Mouse (Mus musculus) stomach, embryonic 15.5 days (tissue): ENCODE measurements around the gene Ubap1l. TPM values are rescaled to one million over a fixed set of nuclear protein-coding genes. Genes with fewer than 3 reads are reported as not detected.
A peak's percentile ranks its signal among the peaks of the same experiment; 100 is the strongest.

Source experiments
- ATAC-seq: fragments of 200-750 bp; cut with Nextera tagmentation; 2 replicates; pipeline ENCODE4 v1.8.0; 2017; ENCODE audit warnings: low read depth, moderate number of reproducible peaks, moderate TSS enrichment; ENCODE audit not compliant: insufficient read depth, low FRiP score
- H3K27ac ChIP-seq: fragments of 300-500 bp; sonication (generic); 2 replicates; pipeline ENCODE4 v1.5.1; 2015; ENCODE audit warnings: mild to moderate bottlenecking, inconsistent platforms
- H3K27me3 ChIP-seq: fragments of 300-500 bp; sonication (generic); replicated peaks from 2 replicates; pipeline ENCODE4 v1.6.1; 2015; ENCODE audit warnings: inconsistent platforms
- H3K36me3 ChIP-seq: fragments of 300-500 bp; sonication (generic); 2 replicates; pipeline ENCODE4 v1.6.1; 2015; ENCODE audit warnings: inconsistent platforms
- H3K4me1 ChIP-seq: fragments of 300-500 bp; sonication (generic); 2 replicates; pipeline ENCODE4 v1.6.1; 2015; ENCODE audit warnings: inconsistent platforms
- H3K4me2 ChIP-seq: fragments of 300-500 bp; sonication (generic); 2 replicates; pipeline ENCODE4 v1.6.1; 2015; ENCODE audit warnings: mild to moderate bottlenecking, inconsistent platforms
- H3K4me3 ChIP-seq: fragments of 300-500 bp; sonication (generic); replicated peaks from 2 replicates; pipeline ENCODE4 v1.5.1; 2015; ENCODE audit warnings: inconsistent platforms
- H3K9ac ChIP-seq: fragments of 300-500 bp; sonication (generic); 2 replicates; pipeline ENCODE4 v1.6.1; 2015; ENCODE audit warnings: inconsistent platforms
- H3K9me3 ChIP-seq: fragments of 300-500 bp; sonication (generic); 2 replicates; pipeline ENCODE4 v1.6.1; 2016; ENCODE audit warnings: inconsistent platforms
- WGBS: fragments of 180-500 bp; shearing (Covaris S2); methylation state at CpG from one replicate; pipeline ENCODE4 v1.1.7; 2015; 5-methylcytosine and 5-hydroxymethylcytosine counted together
- polyA plus RNA-seq: library from polyadenylated mRNA; unstranded; fragments of >200 nt; fragmentation: Nextera tagmentation; extraction: Ambion mirVana; gene quantifications from 2 replicates; pipeline ENCODE4 v1.2.1, GENCODE M21; 2015

Gene Ubap1l
- polyA plus RNA-seq, 1 experiment from 2014 or later = 0.31 TPM

GRCm38 (mm10) chr9:65394360-65394759 lies 33.5 kb downstream of the Ubap1l start:
- ATAC-seq = peak; percentile 20; the same call in 1 of the 2 replicates
- no peak overlapping the region for H3K27ac ChIP-seq
- WGBS = 58% methylated on average over 2 of the region's 2 CpGs
- peaks cover 34% of the 10 kb centered on the region for H3K27me3 ChIP-seq
- H3K9ac ChIP-seq = no peak overlapping the region
- H3K4me1 ChIP-seq = peaks cover 12% of the 10 kb centered on the region; the same call in 1 of the 2 replicates
- no peak overlapping the region for H3K4me2 ChIP-seq
- no peaks in the 10 kb centered on the region for H3K36me3 ChIP-seq
- no peaks in the 10 kb centered on the region for H3K9me3 ChIP-seq
- no peak overlapping the region for H3K4me3 ChIP-seq

GRCm38 (mm10) chr9:65398279-65398678 lies 37.4 kb downstream of the Ubap1l start, which contains the start of gene Rasl12:
Gene Rasl12 (plus strand): TSS chr9:65398506.
- Histone ChIP-seq H3K4me3 (peak within 1 kb of the TSS; percentile 50), H3K36me3 (no peaks in the 10 kb centered on the region), H3K9ac (peak within 1 kb of the TSS; percentile 26; the same call in 1 of the 2 replicates), H3K4me1 (0 out of 2 replicates have a peak, but pooled peaks cover 5% of the 10 kb centered on the region), H3K4me2 (peak within 1 kb of the TSS; percentile 90), H3K9me3 (no peaks in the 10 kb centered on the region), H3K27me3 (no peaks in the 10 kb centered on the region), H3K27ac (no peak within 1 kb of the TSS)
- ATAC-seq = peak; percentile 41; the same call in 1 of the 2 replicates
- WGBS = 0% methylated on average over 22 of the region's 24 CpGs

- 0 out of 2 replicates have a peak, but pooled peaks cover 10% of the 10 kb centered on the region for H3K4me1 ChIP-seq
- 84% methylated on average over 6 of the region's 6 CpGs for WGBS
- no peak overlapping the region for H3K9ac ChIP-seq
- H3K9me3 ChIP-seq = no peaks in the 10 kb centered on the region
- no peak overlapping the region for H3K4me2 ChIP-seq
- no peak overlapping the region for H3K4me3 ChIP-seq
- no peaks in the 10 kb centered on the region for H3K36me3 ChIP-seq
- no peak for ATAC-seq
- no peaks in the 10 kb centered on the region for H3K27me3 ChIP-seq
- H3K27ac ChIP-seq = no peak overlapping the region
These were observed 39.1 kb downstream of the Ubap1l start for GRCm38 (mm10) chr9:65399934-65400333.

- Histone ChIP-seq H3K36me3 (no peaks in the 10 kb centered on the region), H3K4me1 (0 out of 2 replicates have a peak, but pooled peaks cover 5% of the 10 kb centered on the region), H3K27ac (no peak overlapping the region), H3K4me2 (no peak overlapping the region), H3K9me3 (no peaks in the 10 kb centered on the region), H3K27me3 (no peaks in the 10 kb centered on the region), H3K9ac (no peak overlapping the region), H3K4me3 (no peak overlapping the region)
- no peak for ATAC-seq
- 62% methylated on average over 15 of the region's 15 CpGs for WGBS
These were observed 43.7 kb downstream of the Ubap1l start for GRCm38 (mm10) chr9:65404331-65405183.

- Histone ChIP-seq H3K4me3 (no peak overlapping the region), H3K27ac (no peak overlapping the region), H3K27me3 (no peaks in the 10 kb centered on the region), H3K36me3 (no peaks in the 10 kb centered on the region), H3K4me2 (no peak overlapping the region), H3K9ac (no peak overlapping the region), H3K9me3 (no peaks in the 10 kb centered on the region), H3K4me1 (0 out of 2 replicates have a peak, but pooled peaks cover 5% of the 10 kb centered on the region)
- 79% methylated on average over 2 of the region's 2 CpGs for WGBS
- no peak for ATAC-seq
These were observed 44.3 kb downstream of the Ubap1l start for GRCm38 (mm10) chr9:65405184-65405449.

GRCm38 (mm10) chr9:65407327-65407726 lies 46.5 kb downstream of the Ubap1l start:
- ATAC-seq = no peak
- H3K27ac ChIP-seq = no peak overlapping the region
- no peaks in the 10 kb centered on the region for H3K36me3 ChIP-seq
- 67% methylated on average over 5 of the region's 5 CpGs for WGBS
- H3K4me3 ChIP-seq = no peak overlapping the region
- no peaks in the 10 kb centered on the region for H3K27me3 ChIP-seq
- no peak overlapping the region for H3K4me2 ChIP-seq
- H3K9me3 ChIP-seq = no peaks in the 10 kb centered on the region
- no peak overlapping the region for H3K9ac ChIP-seq
- 0 out of 2 replicates have a peak, but pooled peaks cover 5% of the 10 kb centered on the region for H3K4me1 ChIP-seq

GRCm38 (mm10) chr9:65407861-65408260 lies 47.0 kb downstream of the Ubap1l start:
- Histone ChIP-seq H3K36me3 (no peaks in the 10 kb centered on the region), H3K4me2 (no peak overlapping the region), H3K27ac (no peak overlapping the region), H3K27me3 (no peaks in the 10 kb centered on the region), H3K4me1 (0 out of 2 replicates have a peak, but pooled peaks cover 5% of the 10 kb centered on the region), H3K4me3 (no peak overlapping the region), H3K9ac (no peak overlapping the region), H3K9me3 (no peaks in the 10 kb centered on the region)
- WGBS = 57% methylated on average over 3 of the region's 3 CpGs
- ATAC-seq = no peak

GRCm38 (mm10) chr9:65408871-65409295 lies 48.0 kb downstream of the Ubap1l start:
- H3K9me3 ChIP-seq = no peaks in the 10 kb centered on the region
- no peaks in the 10 kb centered on the region for H3K36me3 ChIP-seq
- no peak overlapping the region for H3K4me2 ChIP-seq
- 55% methylated on average over 5 of the region's 5 CpGs for WGBS
- H3K27me3 ChIP-seq = no peaks in the 10 kb centered on the region
- no peak overlapping the region for H3K4me3 ChIP-seq
- no peak overlapping the region for H3K27ac ChIP-seq
- no peak overlapping the region for H3K9ac ChIP-seq
- 0 out of 2 replicates have a peak, but pooled peaks cover 5% of the 10 kb centered on the region for H3K4me1 ChIP-seq
- ATAC-seq = no peak

- Histone ChIP-seq H3K4me1 (no peaks in the 10 kb centered on the region), H3K9me3 (no peaks in the 10 kb centered on the region), H3K36me3 (no peaks in the 10 kb centered on the region), H3K27me3 (no peaks in the 10 kb centered on the region), H3K9ac (no peak overlapping the region), H3K4me3 (no peak overlapping the region), H3K27ac (no peak overlapping the region), H3K4me2 (no peak overlapping the region)
- 87% methylated on average over 8 of the region's 8 CpGs for WGBS
- ATAC-seq = no peak
These were observed 49.5 kb downstream of the Ubap1l start for GRCm38 (mm10) chr9:65410378-65410777.

GRCm38 (mm10) chr9:65411326-65411725 lies 50.5 kb downstream of the Ubap1l start:
- 55% methylated on average over 3 of the region's 3 CpGs for WGBS

GRCm38 (mm10) chr9:65417738-65418137 lies 56.9 kb downstream of the Ubap1l start:
- Histone ChIP-seq H3K9me3 (no peaks in the 10 kb centered on the region), H3K9ac (no peak overlapping the region), H3K4me2 (no peak overlapping the region), H3K27ac (no peak overlapping the region), H3K36me3 (no peaks in the 10 kb centered on the region), H3K27me3 (no peaks in the 10 kb centered on the region), H3K4me3 (no peak overlapping the region), H3K4me1 (no peaks in the 10 kb centered on the region)
- no peak for ATAC-seq
- WGBS = 33% methylated on average over 3 of the region's 3 CpGs

More at GRCm38 (mm10) chr9:65411326-65411725, 50.5 kb downstream of the Ubap1l start:
- no peaks in the 10 kb centered on the region for H3K36me3 ChIP-seq
- no peak for ATAC-seq
- H3K4me3 ChIP-seq = no peak overlapping the region
- H3K27ac ChIP-seq = no peak overlapping the region
- no peaks in the 10 kb centered on the region for H3K27me3 ChIP-seq
- H3K4me2 ChIP-seq = no peak overlapping the region
- H3K9ac ChIP-seq = no peak overlapping the region
- no peaks in the 10 kb centered on the region for H3K4me1 ChIP-seq
- no peaks in the 10 kb centered on the region for H3K9me3 ChIP-seq

- H3K9me3 ChIP-seq = no peaks in the 10 kb centered on the region
- WGBS = 68% methylated on average over 3 of the region's 3 CpGs
- no peak overlapping the region for H3K9ac ChIP-seq
- no peak overlapping the region for H3K4me2 ChIP-seq
- ATAC-seq = no peak
- H3K36me3 ChIP-seq = no peaks in the 10 kb centered on the region
- no peaks in the 10 kb centered on the region for H3K27me3 ChIP-seq
- H3K4me1 ChIP-seq = no peaks in the 10 kb centered on the region
- H3K4me3 ChIP-seq = no peak overlapping the region
- H3K27ac ChIP-seq = no peak overlapping the region
These were observed 58.8 kb downstream of the Ubap1l start for GRCm38 (mm10) chr9:65419633-65420032.
